Mouse (Mus musculus): ENCODE results near the gene Ddx58.

GRCm38 (mm10) chr4:40254385-40255103 lies 14.9 kb upstream of the Ddx58 start:
- no peak for TF ChIP-seq CTCF (IDR thresholded peaks at IDR 0.05; ENCODE audit: low read depth, low read length)
- no peak for TF ChIP-seq POLR2A (IDR thresholded peaks at IDR 0.05; ENCODE audit: insufficient read depth, low read length)

All from ES-Bruce4 (cell line).